Mouse (Mus musculus) lung, adult 10 weeks (tissue): ENCODE data around the gene Pfkl. TPM values are rescaled to one million over a fixed set of nuclear protein-coding genes. Genes with fewer than 3 reads are reported as not detected.

ENCODE experiments used
- polyA plus RNA-seq: library from polyadenylated mRNA; stranded (reverse); fragments of 350-450 nt; fragmentation: Illumina TruSeq; extraction: RNeasy Lipid Tissue Mini Kit (QIAGEN cat#74804); gene quantifications from one replicate; pipeline ENCODE4 v1.2.3, GENCODE M21; 2014; ENCODE audit warnings: low read depth, low replicate concordance; ENCODE audit not compliant: insufficient read depth

Gene Pfkl
- polyA plus RNA-seq = 21.7 TPM

DNA sequence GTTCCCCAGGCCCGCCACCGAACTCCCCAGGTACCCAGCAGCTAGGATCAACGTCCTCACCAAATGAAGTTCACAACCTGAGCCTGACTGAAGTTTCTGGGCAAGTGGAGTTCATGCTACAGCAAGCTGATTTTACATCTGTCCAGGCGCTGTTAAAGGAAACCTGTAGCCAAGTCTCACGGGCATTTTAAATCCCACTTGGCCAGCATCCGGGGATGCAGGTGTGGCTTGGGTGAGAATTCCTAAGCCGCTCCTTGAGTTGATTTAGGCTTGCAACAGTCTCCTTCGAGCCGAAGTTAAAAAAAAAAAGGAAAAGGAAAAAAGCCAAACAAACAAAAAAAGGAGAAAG lies at the start of gene Pfkl:
Gene Pfkl, minus strand, starts transcription at position 139 of the 349 bp plus-strand sequence.

DNA sequence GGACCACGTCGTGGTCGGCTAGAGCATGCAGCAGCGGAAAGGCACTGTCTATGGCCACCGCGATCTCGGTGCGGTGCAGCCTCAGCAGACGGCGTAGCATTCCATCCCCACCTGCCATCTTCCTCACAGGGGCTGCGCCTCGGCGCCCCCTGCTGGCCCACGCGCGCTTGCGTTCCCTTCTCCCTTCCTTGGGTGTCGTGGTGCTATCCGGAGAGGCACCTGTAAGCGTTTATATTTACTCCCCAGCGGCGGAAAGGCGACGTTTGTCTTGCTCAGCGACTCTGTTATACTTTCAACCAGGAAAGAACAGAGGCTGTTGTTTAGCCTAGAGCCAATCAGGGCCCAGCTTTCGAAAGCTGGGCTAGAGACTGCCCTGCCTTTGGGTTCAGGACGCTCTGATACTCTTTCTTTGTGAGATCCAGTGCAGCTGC lies 33.5 kb upstream of the Pfkl start, which contains the start of gene Aire:
Gene Aire, minus strand, starts transcription at position 205 of the 431 bp plus-strand sequence.

DNA sequence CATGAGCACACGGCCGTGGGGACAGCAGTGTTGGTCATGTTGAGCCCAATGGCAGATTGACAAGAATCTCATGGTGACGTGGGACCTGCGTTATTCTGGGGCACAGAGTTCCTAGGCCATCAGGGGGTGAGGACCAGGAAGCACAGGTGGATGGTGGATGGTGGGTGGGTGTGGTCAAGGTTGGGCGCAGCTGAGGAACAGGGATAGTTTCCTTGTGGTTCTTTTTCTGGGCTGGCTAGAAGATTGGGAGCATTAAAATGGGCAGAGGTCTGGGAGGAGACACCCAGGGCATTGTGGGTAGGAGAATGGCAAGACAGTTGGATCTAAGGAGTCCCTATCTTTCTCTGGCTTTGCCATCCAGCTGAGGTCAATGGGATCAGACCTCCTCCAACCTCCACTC lies 31.8 kb upstream of the Pfkl start, which contains the start of gene Dnmt3l:
Gene Dnmt3l, plus strand, starts transcription at position 301 of the 400 bp plus-strand sequence.

DNA sequence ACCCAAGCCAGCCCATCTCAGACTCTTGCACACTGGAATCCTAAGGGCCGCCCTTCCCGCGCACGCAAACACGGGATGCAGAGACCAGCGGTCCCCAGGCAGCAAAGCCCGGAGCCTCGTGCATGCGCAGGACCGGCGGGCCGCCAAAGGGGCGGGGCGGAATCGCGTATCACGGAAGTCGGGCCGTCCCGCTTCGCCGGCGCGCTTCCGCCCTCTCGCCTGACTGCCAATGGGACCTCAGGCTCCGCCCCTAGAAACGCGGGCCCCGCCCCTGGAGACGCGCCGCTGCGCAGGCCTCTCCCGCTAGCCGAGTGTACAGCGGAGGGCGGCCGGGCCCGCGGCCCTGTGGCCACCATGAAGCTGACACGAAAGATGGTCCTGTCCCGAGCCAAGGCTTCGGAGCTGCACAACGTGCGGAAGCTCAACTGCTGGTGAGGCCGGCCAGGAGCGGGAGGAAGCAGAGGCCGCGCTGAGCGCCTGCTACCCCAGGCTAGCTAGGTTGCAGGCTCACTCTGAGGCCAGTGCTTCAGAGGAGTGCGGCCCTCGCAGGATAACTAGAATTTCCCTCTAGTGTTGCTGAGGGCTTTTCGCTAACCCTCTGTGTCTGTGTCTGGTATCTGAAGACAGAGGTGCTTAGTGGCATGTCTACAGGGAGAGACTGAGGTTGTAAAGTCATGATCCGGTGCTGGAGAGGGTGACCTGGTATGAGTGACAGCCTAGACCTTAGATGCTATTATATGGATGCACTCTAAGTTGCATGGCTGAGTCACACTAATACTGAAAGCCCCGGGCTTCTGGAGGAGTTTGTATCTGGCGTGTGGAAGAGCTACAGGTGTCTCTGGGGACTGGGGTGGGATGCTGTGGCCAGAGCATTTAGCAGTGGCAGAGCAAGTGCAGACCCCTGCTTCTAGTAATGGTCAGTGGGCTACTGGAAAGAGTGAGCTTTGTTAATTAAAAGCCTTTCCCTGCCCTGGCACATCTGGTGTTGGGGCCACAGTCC lies 31.2 kb downstream of the Pfkl start, which contains the start of gene 1810043G02Rik:
Gene 1810043G02Rik, plus strand, starts transcription at position 174 of the 1,000 bp plus-strand sequence.

DNA sequence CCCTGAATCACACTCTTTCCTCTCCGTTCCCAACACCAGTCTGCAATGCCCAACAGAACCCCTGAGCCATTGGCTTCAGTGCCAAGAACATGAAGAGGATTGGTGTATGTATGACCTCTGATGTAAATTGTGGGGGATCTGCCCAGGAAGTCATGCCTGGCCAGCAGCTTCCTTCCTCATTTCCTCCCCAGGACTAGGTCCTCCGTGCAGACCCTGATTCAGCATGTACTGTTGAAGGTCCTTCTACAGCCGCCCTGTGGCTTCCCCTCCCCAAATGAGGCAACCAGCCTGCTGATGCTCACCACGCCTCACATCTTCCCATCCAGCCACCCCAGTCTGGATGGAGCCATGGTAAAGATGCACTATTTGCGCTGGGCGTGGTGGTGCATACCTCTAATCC lies 39.4 kb downstream of the Pfkl start, which contains the start of gene Trpm2:
Gene Trpm2, minus strand, starts transcription at position 83 of the 400 bp plus-strand sequence.

Other genes with a start within 250 kb of the Pfkl start
- gene Gm3238, start 238.8 kb downstream of the Pfkl start, polyA plus RNA-seq = not detected
- gene Gm7138, start 233.1 kb downstream of the Pfkl start, polyA plus RNA-seq = not detected
- gene Gm3250, start 227.5 kb downstream of the Pfkl start, polyA plus RNA-seq = not detected
- gene Gm7137, start 221.9 kb downstream of the Pfkl start, polyA plus RNA-seq = not detected
- gene Gm9639, start 215.0 kb downstream of the Pfkl start, polyA plus RNA-seq = not detected
- not detected for gene Gm19668, start 210.9 kb downstream of the Pfkl start, polyA plus RNA-seq
- gene Gm9507, start 198.2 kb downstream of the Pfkl start, polyA plus RNA-seq = not detected
- not detected for gene Gm2696, start 195.4 kb downstream of the Pfkl start, polyA plus RNA-seq
- not detected for gene Krtap10-4, start 183.0 kb downstream of the Pfkl start, polyA plus RNA-seq
- not detected for gene Krtap10-10, start 174.1 kb downstream of the Pfkl start, polyA plus RNA-seq
- not detected for gene Gm36176, start 163.3 kb downstream of the Pfkl start, polyA plus RNA-seq
- not detected for gene Gm10318, start 157.2 kb downstream of the Pfkl start, polyA plus RNA-seq
- gene Gm3285, start 148.1 kb downstream of the Pfkl start, polyA plus RNA-seq = not detected
- gene Lrrc3, start 107.5 kb downstream of the Pfkl start, polyA plus RNA-seq = 0.40 TPM
- 0.96 TPM for gene Trpm2, start 39.5 kb downstream of the Pfkl start, polyA plus RNA-seq
- 9.4 TPM for gene 1810043G02Rik, start 31.6 kb downstream of the Pfkl start, polyA plus RNA-seq
- gene Dnmt3l, start 31.9 kb upstream of the Pfkl start, polyA plus RNA-seq = 0.54 TPM
- not detected for gene Aire, start 33.5 kb upstream of the Pfkl start, polyA plus RNA-seq
- 11.7 TPM for gene Icosl, start 59.2 kb upstream of the Pfkl start, polyA plus RNA-seq
- gene D10Jhu81e, start 159.7 kb upstream of the Pfkl start, polyA plus RNA-seq = 73.6 TPM
- 6.2 TPM for gene Pwp2, start 175.1 kb upstream of the Pfkl start, polyA plus RNA-seq
- 13.2 TPM for gene Trappc10, start 234.6 kb upstream of the Pfkl start, polyA plus RNA-seq